Mouse (Mus musculus): Measurements from ENCODE around the gene Samd4. TPM values are rescaled to one million over a fixed set of nuclear protein-coding genes. Genes with fewer than 3 reads are reported as not detected.

The Samd4 gene
- total and polyA plus RNA-seq, 2 experiments = 1.6 TPM

DNA sequence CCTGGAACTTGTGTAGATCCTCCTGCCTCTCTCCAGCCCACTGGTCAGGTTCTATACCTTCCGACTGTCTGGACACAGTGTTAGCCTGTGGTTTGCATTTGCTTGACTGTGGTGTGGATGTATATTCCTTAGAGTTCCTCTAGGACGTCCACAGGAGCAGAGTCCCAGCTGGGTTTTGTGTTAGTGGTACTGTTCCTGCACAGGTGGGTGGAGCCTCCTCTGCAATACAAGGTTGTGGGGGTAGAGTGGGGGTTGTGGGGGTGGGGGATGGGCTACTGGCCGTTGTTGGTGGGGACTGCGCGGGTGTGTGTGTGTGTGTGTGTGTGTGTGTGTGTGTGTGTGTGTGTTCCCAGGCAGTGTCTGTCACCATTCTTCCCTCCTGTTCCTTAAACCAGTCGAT lies 58.4 kb downstream of the Samd4 start:
- no peak overlapping the region for H3K9ac ChIP-seq (ENCODE audit: low read depth, low read length)
- H3K27me3 ChIP-seq (ENCODE audit: control insufficient read depth, insufficient read depth, low read length) = no peaks in the 10 kb centered on the region
- 56% methylated on average over 6 of the region's 6 CpGs for WGBS
- H3K27ac ChIP-seq (replicated peaks; ENCODE audit: insufficient read depth, low read depth, low read length) = no peak overlapping the region
- H3K79me2 ChIP-seq (ENCODE audit: control insufficient read depth, insufficient read depth, low read length) = 0 out of 2 replicates have a peak, but pooled peaks cover 5% of the 10 kb centered on the region
- TF ChIP-seq CTCF (IDR thresholded peaks at IDR 0.05; ENCODE audit: low read depth, low read length) (no peak), POLR2A (IDR thresholded peaks at IDR 0.05; ENCODE audit: extremely low read depth, insufficient read depth, low read length) (no peak)
- DNase-seq (ENCODE audit: extremely low read depth, low read depth, low spot score) = no peak
- no peaks in the 10 kb centered on the region for H3K36me3 ChIP-seq (ENCODE audit: control insufficient read depth, insufficient read depth, low read length)
- H3K4me1 ChIP-seq (ENCODE audit: control insufficient read depth, insufficient read depth, low read length) = no peaks in the 10 kb centered on the region; the same call in 1 of the 2 replicates
- no peak overlapping the region for H3K4me3 ChIP-seq (ENCODE audit: insufficient read depth, low read depth, low read length)

DNA sequence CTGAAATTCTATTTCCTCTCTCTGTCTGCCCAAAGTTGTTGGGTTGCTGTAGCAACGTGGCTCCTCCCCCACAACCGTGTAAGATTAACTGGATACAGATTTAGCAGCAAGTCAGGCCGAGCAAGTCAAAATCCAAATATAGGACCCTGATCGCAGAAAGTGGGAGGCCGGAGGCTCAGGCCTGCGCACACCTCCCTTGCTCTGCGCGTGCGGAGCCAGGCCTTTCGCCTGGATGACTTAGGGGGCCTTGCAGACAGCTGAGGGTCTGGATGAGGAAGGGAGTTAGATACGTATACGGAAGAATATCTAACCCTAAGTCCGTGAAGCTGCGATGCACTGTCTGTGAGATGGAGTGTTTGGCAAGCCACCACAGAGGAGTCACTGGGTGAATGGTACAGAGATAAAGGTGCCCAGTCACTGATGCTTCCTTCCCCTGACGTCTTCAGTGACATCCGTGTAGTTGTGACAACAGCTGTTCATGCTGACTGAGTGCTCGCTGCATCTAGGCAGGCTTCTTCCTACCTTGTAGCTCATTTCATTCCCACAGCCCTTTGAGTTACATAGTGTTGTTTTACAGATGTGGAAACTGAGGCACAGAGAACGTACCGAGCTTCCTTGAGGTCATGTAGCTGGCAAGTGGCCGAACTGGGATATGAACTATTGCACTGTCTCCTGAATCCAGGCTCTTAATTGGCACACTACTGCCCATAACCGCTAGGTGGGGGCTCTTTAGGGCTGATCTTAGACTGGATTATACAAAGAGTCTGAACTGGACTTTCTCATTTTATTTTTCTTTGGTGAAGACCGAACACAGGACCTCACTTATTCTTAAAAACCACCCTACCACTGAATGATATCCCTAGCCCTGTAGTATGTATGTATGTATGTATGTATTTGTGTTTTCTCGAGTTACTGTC lies 59.5 kb downstream of the Samd4 start:
- H3K79me2 ChIP-seq (ENCODE audit: control insufficient read depth, insufficient read depth, low read length) = 0 out of 2 replicates have a peak, but pooled peaks cover 5% of the 10 kb centered on the region
- H3K36me3 ChIP-seq (ENCODE audit: control insufficient read depth, insufficient read depth, low read length) = no peaks in the 10 kb centered on the region
- H3K27me3 ChIP-seq (ENCODE audit: control insufficient read depth, insufficient read depth, low read length) = no peaks in the 10 kb centered on the region
- no peaks in the 10 kb centered on the region; the same call in 1 of the 2 replicates for H3K4me1 ChIP-seq (ENCODE audit: control insufficient read depth, insufficient read depth, low read length)
- DNase-seq (ENCODE audit: extremely low read depth, low read depth, low spot score) = no peak
- TF ChIP-seq CTCF (IDR thresholded peaks at IDR 0.05; ENCODE audit: low read depth, low read length) (no peak), POLR2A (IDR thresholded peaks at IDR 0.05; ENCODE audit: extremely low read depth, insufficient read depth, low read length) (no peak)
- 71% methylated on average over 23 of the region's 23 CpGs for WGBS
- H3K27ac ChIP-seq (replicated peaks; ENCODE audit: insufficient read depth, low read depth, low read length) = no peak overlapping the region
- no peak overlapping the region for H3K4me3 ChIP-seq (ENCODE audit: insufficient read depth, low read depth, low read length)
- H3K9ac ChIP-seq (ENCODE audit: low read depth, low read length) = no peak overlapping the region

DNA sequence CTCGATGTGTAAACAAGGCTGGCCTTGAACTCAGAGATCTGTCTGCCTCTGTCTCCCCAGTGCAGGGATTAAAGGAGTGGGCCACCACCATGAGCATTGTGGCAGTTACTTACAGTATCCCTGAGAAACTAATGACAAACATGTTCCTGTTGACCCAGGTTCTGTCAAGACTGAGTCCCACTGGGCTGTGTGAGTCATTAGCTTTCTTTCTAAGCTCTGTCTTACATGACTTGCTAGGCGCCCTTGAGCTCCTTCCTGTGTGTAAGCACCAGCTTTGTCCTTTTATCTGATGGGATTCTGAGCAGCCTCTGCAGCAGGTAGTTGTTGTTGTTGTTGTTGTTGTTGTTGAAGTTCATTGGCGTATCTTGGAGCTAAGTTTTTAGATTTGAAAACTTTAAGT lies 61.8 kb downstream of the Samd4 start:
- Histone ChIP-seq H3K27ac (replicated peaks; ENCODE audit: insufficient read depth, low read depth, low read length) (no peak overlapping the region), H3K4me3 (ENCODE audit: insufficient read depth, low read depth, low read length) (no peak overlapping the region), H3K36me3 (ENCODE audit: control insufficient read depth, insufficient read depth, low read length) (no peaks in the 10 kb centered on the region), H3K4me1 (ENCODE audit: control insufficient read depth, insufficient read depth, low read length) (no peaks in the 10 kb centered on the region; the same call in 1 of the 2 replicates), H3K9ac (ENCODE audit: low read depth, low read length) (no peak overlapping the region), H3K27me3 (ENCODE audit: control insufficient read depth, insufficient read depth, low read length) (no peaks in the 10 kb centered on the region), H3K79me2 (ENCODE audit: control insufficient read depth, insufficient read depth, low read length) (0 out of 2 replicates have a peak, but pooled peaks cover 5% of the 10 kb centered on the region)
- 85% methylated on average over 3 of the region's 3 CpGs for WGBS
- TF ChIP-seq CTCF (IDR thresholded peaks at IDR 0.05; ENCODE audit: low read depth, low read length) (no peak), POLR2A (IDR thresholded peaks at IDR 0.05; ENCODE audit: extremely low read depth, insufficient read depth, low read length) (no peak)
- DNase-seq (ENCODE audit: extremely low read depth, low read depth, low spot score) = no peak

DNA sequence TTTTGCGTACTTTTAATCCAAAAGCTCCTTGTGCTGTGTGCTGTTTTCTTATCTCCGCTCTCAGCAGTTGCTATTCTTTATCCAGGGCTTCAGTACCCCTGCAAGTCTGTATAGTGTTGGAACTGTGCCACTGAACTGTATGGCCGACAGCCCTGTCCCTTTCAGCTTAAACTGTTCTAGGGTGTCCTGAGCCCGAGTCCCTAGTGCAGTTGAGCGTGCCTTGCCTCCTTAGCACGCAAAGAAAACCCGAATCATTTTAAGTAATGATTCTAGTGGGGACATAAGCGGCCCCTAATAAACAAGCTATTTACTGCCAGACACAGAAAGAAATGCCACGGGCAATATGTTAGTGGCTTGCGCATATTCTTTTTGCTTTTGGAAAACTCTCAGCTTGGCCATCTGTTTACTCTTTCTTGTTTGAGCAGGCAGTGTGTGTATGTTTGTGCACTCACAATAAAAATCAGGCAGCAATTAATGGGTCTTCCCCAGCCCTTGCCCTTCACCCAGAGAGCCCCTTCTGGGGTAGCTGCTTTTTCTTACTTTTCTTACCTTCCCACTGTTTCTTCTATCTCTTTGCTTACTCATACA lies 63.3 kb downstream of the Samd4 start:
- H3K79me2 ChIP-seq (ENCODE audit: control insufficient read depth, insufficient read depth, low read length) = 0 out of 2 replicates have a peak, but pooled peaks cover 5% of the 10 kb centered on the region
- no peaks in the 10 kb centered on the region for H3K36me3 ChIP-seq (ENCODE audit: control insufficient read depth, insufficient read depth, low read length)
- H3K4me3 ChIP-seq (ENCODE audit: insufficient read depth, low read depth, low read length) = no peak overlapping the region
- H3K9ac ChIP-seq (ENCODE audit: low read depth, low read length) = no peak overlapping the region
- 85% methylated on average over 10 of the region's 10 CpGs for WGBS
- no peaks in the 10 kb centered on the region; the same call in 1 of the 2 replicates for H3K4me1 ChIP-seq (ENCODE audit: control insufficient read depth, insufficient read depth, low read length)
- TF ChIP-seq CTCF (IDR thresholded peaks at IDR 0.05; ENCODE audit: low read depth, low read length) = no peak
- TF ChIP-seq POLR2A (IDR thresholded peaks at IDR 0.05; ENCODE audit: extremely low read depth, insufficient read depth, low read length) = no peak
- no peak for DNase-seq (ENCODE audit: extremely low read depth, low read depth, low spot score)
- H3K27ac ChIP-seq (replicated peaks; ENCODE audit: insufficient read depth, low read depth, low read length) = no peak overlapping the region
- no peaks in the 10 kb centered on the region for H3K27me3 ChIP-seq (ENCODE audit: control insufficient read depth, insufficient read depth, low read length)

DNA sequence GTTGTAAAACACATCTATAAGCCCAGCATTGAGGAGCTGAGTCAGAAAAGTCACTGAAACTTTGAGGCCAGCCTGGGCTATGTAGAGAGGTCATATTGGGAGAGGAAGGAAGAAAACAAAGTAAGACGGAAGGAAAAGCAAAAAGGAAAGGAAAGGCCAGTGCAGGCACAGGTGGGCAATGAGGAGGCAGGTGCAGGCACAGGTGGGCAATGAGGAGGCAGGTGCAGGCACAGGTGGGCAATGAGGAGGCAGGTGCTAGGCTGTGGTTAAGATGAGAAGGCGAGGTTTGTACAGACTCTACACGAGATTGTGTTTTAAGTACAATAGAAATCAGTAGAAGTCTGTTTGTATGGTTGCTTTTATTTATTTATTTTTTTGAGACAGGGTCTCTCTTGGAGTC lies 65.0 kb downstream of the Samd4 start:
- Histone ChIP-seq H3K4me3 (ENCODE audit: insufficient read depth, low read depth, low read length) (no peak overlapping the region), H3K79me2 (ENCODE audit: control insufficient read depth, insufficient read depth, low read length) (0 out of 2 replicates have a peak, but pooled peaks cover 3% of the 10 kb centered on the region), H3K27me3 (ENCODE audit: control insufficient read depth, insufficient read depth, low read length) (no peaks in the 10 kb centered on the region), H3K4me1 (ENCODE audit: control insufficient read depth, insufficient read depth, low read length) (no peaks in the 10 kb centered on the region; the same call in 1 of the 2 replicates), H3K9ac (ENCODE audit: low read depth, low read length) (no peak overlapping the region), H3K36me3 (ENCODE audit: control insufficient read depth, insufficient read depth, low read length) (no peaks in the 10 kb centered on the region), H3K27ac (replicated peaks; ENCODE audit: insufficient read depth, low read depth, low read length) (no peak overlapping the region)
- 90% methylated on average over 3 of the region's 3 CpGs for WGBS
- TF ChIP-seq POLR2A (IDR thresholded peaks at IDR 0.05; ENCODE audit: extremely low read depth, insufficient read depth, low read length) (no peak), CTCF (IDR thresholded peaks at IDR 0.05; ENCODE audit: low read depth, low read length) (no peak)
- DNase-seq (ENCODE audit: extremely low read depth, low read depth, low spot score) = no peak
